Comparison of ENCODE assay signal across 10 mouse cellular contexts in genomic region chr11:44612681-44613410, GRCm38 (mm10). TPM values are rescaled to one million over a fixed set of nuclear protein-coding genes. Genes with fewer than 3 reads are reported as not detected.
DNase-seq lines count a peak whose midpoint lies in the region; ATAC-seq lines count a peak whose summit lies in the region.
"Had no signal": no experiment of that assay in that cellular context is flagged by ENCODE, and none has a peak within 500 bp of the region (broad histone marks: within the 10 kb centered on the region; RNA-seq: fewer than 3 reads in every experiment).

No protein-coding gene starts in this region.

- H3K4me3 ChIP-seq in embryonic facial prominence, embryonic 14.5 days (ENCODE audit: low read depth, low read length): peak overlapping the region; percentile 24
- H3K4me3 ChIP-seq in hindbrain, embryonic 12.5 days: peak overlapping the region; percentile 24
- H3K4me3 ChIP-seq in liver, embryonic 11.5 days (ENCODE audit: low read depth, low read length): peak overlapping the region; percentile 33
- H3K4me3 ChIP-seq: erythroblast, embryonic 14.5 days had no signal

- H3K27me3 ChIP-seq in embryonic facial prominence, embryonic 14.5 days (replicated peaks; ENCODE audit: control insufficient read depth, insufficient read depth, low read length): peaks cover 40% of the 10 kb centered on the region
- H3K27me3 ChIP-seq in hindbrain, embryonic 12.5 days: peaks cover 28% of the 10 kb centered on the region
- peaks cover 72% of the 10 kb centered on the region for H3K27me3 ChIP-seq in liver, embryonic 11.5 days (replicated peaks; ENCODE audit: control insufficient read depth, insufficient read depth, low read length)

- no peaks in the 10 kb centered on the region for H3K36me3 ChIP-seq in embryonic facial prominence, embryonic 14.5 days (ENCODE audit: control insufficient read depth, insufficient read depth, low read length)
- H3K36me3 ChIP-seq in hindbrain, embryonic 12.5 days: no peaks in the 10 kb centered on the region
- no peaks in the 10 kb centered on the region for H3K36me3 ChIP-seq in liver, embryonic 11.5 days (ENCODE audit: control insufficient read depth, insufficient read depth, low read length)
- H3K36me3 ChIP-seq: G1E had no signal

- DNase-seq in kidney, adult 11 months: peak; percentile 14
- no peak for DNase-seq in kidney, adult 9 months
- no peak for DNase-seq in embryonic facial prominence, embryonic 14.5 days (ENCODE audit: low spot score)
- peak; percentile 36 for DNase-seq in liver, embryonic 11.5 days (ENCODE audit: low spot score)
- peak; percentile 43 for DNase-seq in retina, postnatal 1 day
- no peak for DNase-seq in left cerebral cortex, postnatal 4 days

- WGBS in embryonic facial prominence, embryonic 14.5 days: 10% methylated on average over 38 of the region's 38 CpGs
- 1% methylated on average over 38 of the region's 38 CpGs for WGBS in hindbrain, embryonic 12.5 days
- 2% methylated on average over 38 of the region's 38 CpGs for WGBS in liver, embryonic 11.5 days

- no peaks in the 10 kb centered on the region for H3K9me3 ChIP-seq in embryonic facial prominence, embryonic 14.5 days (ENCODE audit: control insufficient read depth, low read length)
- no peaks in the 10 kb centered on the region for H3K9me3 ChIP-seq in hindbrain, embryonic 12.5 days (replicated peaks)
- H3K9me3 ChIP-seq in liver, embryonic 11.5 days (ENCODE audit: control insufficient read depth, low read length): no peaks in the 10 kb centered on the region
- H3K9me3 ChIP-seq: G1E had no signal

- intact Hi-C loops in left cerebral cortex, postnatal 4 days (cut with DNase I): loop anchor here (5.0 to 10.0 kb wide), 3 partner anchors 924 to 1312 kb away; no protein-coding TSS in a partner anchor

- peak overlapping the region; percentile 37; the same call in 1 of the 2 replicates for H3K9ac ChIP-seq in embryonic facial prominence, embryonic 14.5 days (ENCODE audit: low read depth, low read length)
- peak overlapping the region; percentile 39; the same call in 1 of the 2 replicates for H3K9ac ChIP-seq in hindbrain, embryonic 12.5 days
- no peak overlapping the region for H3K9ac ChIP-seq in liver, embryonic 11.5 days (ENCODE audit: low read depth, low read length)

- peaks cover 19% of the 10 kb centered on the region for H3K4me1 ChIP-seq in embryonic facial prominence, embryonic 14.5 days (ENCODE audit: control insufficient read depth, insufficient read depth, low read length)
- peaks cover 36% of the 10 kb centered on the region for H3K4me1 ChIP-seq in hindbrain, embryonic 12.5 days
- H3K4me1 ChIP-seq in liver, embryonic 11.5 days (replicated peaks; ENCODE audit: control insufficient read depth, insufficient read depth, low read length): 0 out of 2 replicates have a peak, but pooled peaks cover 6% of the 10 kb centered on the region

- H3K4me2 ChIP-seq in embryonic facial prominence, embryonic 14.5 days (ENCODE audit: low read depth, low read length): peak overlapping the region; percentile 55
- H3K4me2 ChIP-seq in hindbrain, embryonic 12.5 days (replicated peaks): peak overlapping the region; percentile 94
- peak overlapping the region; percentile 60 for H3K4me2 ChIP-seq in liver, embryonic 11.5 days

- no peak overlapping the region for H3K27ac ChIP-seq in embryonic facial prominence, embryonic 14.5 days (replicated peaks; ENCODE audit: low read depth, low read length)
- no peak overlapping the region for H3K27ac ChIP-seq in hindbrain, embryonic 12.5 days
- no peak overlapping the region for H3K27ac ChIP-seq in liver, embryonic 11.5 days (ENCODE audit: low read depth, low read length)

- no peak for ATAC-seq in embryonic facial prominence, embryonic 14.5 days (ENCODE audit: low read depth)
- no peak for ATAC-seq in hindbrain, embryonic 12.5 days (ENCODE audit: low FRiP score)
- no peak for ATAC-seq in liver, embryonic 11.5 days (replicated peaks; ENCODE audit: low FRiP score)
- ATAC-seq in inflammation-experienced regulatory T-cells, adult 6 months: no peak

RNA-seq across cellular contexts. Expression of gene Ebf1, which starts 4.3 kb away (rescaled TPM):
- 54.5 and 61.6 TPM in 2 replicates for polyA plus RNA-seq in embryonic facial prominence, embryonic 14.5 days (2014; fragmentation: Nextera tagmentation; extraction: Ambion mirVana)
- 111 and 122 TPM in 2 replicates for polyA plus RNA-seq in hindbrain, embryonic 12.5 days (2016; fragmentation: Nextera tagmentation; extraction: Ambion mirVana)
- 0.75 and 0.99 TPM in 2 replicates for polyA plus RNA-seq in liver, embryonic 11.5 days (2014; fragmentation: Nextera tagmentation; extraction: Ambion mirVana)
- total RNA-seq in left cerebral cortex, postnatal 4 days (2021): 1 to 10 TPM; 5.9 to 6.7 TPM
- polyA plus RNA-seq in inflammation-experienced regulatory T-cells, adult 6 months (2017; shearing (Covaris generic)): 1 to 10 TPM in 2 of 3 experiments, under 1 TPM in 1; 0.19 to 1.8 (median 1.8) TPM
- polyA plus RNA-seq: erythroblast, embryonic 14.5 days; G1E had no signal

Comparison
In these comparisons a context has a peak if more than half of its experiments do, and no peak if none do; other contexts are left out.
1. DNase-seq: peak in kidney, adult 11 months (single experiment), liver, embryonic 11.5 days (single experiment) and retina, postnatal 1 day (single experiment); none in kidney, adult 9 months (single experiment), embryonic facial prominence, embryonic 14.5 days (single experiment) and left cerebral cortex, postnatal 4 days (single experiment).
2. RNA of gene Ebf1, which starts 4.3 kb away (polyA plus RNA-seq): 111 to 122 TPM in hindbrain, embryonic 12.5 days and 54.5 to 61.6 TPM in embryonic facial prominence, embryonic 14.5 days; 0.19 to 1.8 TPM in inflammation-experienced regulatory T-cells, adult 6 months and 0.75 to 0.99 TPM in liver, embryonic 11.5 days; every median in the first group is over 10 times any median in the second.
3. Peak in every context shown above with its lines, with median percentiles within 50 percentile points of each other: H3K4me2 ChIP-seq and H3K4me3 ChIP-seq.